Mouse (Mus musculus): Measurements from ENCODE around the gene Fstl5.

The Fstl5 gene

GRCm38 (mm10) chr3:76074060-76074707 is at the start of gene Fstl5:
Fstl5 (plus strand) TSS chr3:76074270.
- DNase-seq (ENCODE audit: inconsistent age in 2 of 2, low spot score in 1 of 2), result peak; percentile 69 to 84

- DNase-seq (ENCODE audit: inconsistent age in 2 of 2, low spot score in 1 of 2), result no peak
These were observed 48.5 kb upstream of the Fstl5 start for GRCm38 (mm10) chr3:76025523-76025922.

DNA sequence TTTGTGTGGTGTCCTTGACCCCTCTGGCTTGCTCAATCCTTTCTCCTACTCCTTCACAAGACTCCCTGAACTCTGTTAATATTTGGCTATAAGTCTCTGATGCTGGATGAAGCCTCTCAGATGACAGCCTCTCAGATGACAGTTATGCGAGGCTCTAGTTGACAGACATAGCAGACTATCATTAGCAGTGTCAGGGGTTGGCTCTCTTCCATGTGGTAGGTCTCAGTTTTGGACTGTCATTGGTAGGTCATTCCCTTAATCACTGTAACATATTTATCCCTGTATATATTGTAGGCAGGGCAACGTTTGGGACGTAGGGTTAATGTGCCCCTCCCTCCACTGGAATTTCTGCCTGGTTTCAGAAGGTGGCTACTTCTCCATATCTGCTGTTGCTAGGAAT is 22.9 kb upstream of the Fstl5 start:
- no peak for DNase-seq (ENCODE audit: inconsistent age in 2 of 2, low spot score in 1 of 2)

DNA sequence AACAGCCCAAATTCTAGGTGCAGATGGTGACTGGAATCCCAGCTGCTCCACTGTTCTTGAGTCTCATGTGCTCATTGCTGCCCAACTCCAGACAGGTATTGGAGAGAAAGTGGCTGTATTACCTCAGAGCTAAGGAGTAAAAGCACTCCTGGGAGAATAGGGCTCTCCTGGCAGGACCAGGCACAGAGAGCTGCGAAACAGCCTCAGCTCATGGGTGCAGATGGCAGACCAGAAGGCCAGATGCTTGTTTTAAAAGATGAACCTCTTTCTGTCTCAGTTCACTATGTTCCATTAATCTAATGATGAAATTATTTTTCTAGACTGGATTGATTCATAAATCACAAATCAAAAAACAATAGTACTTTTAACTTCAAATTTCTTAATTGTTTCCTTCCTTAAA is 12.1 kb upstream of the Fstl5 start:
- no peak for DNase-seq (ENCODE audit: inconsistent age in 2 of 2, low spot score in 1 of 2)

- peak in 1 of 2 experiments; percentile 86 for DNase-seq (ENCODE audit: inconsistent age in 2 of 2, low spot score in 1 of 2)
These were observed 6.2 kb upstream of the Fstl5 start for GRCm38 (mm10) chr3:76067920-76068319.

GRCm38 (mm10) chr3:76072826-76073225 is 1.2 kb upstream of the Fstl5 start:
- no peak for DNase-seq (ENCODE audit: inconsistent age in 2 of 2, low spot score in 1 of 2)

GRCm38 (mm10) chr3:76140445-76140844 is 66.4 kb downstream of the Fstl5 start:
- DNase-seq (ENCODE audit: inconsistent age in 2 of 2, low spot score in 1 of 2), result no peak

GRCm38 (mm10) chr3:76147846-76148245 is 73.8 kb downstream of the Fstl5 start:
- no peak for DNase-seq (ENCODE audit: inconsistent age in 2 of 2, low spot score in 1 of 2)

DNA sequence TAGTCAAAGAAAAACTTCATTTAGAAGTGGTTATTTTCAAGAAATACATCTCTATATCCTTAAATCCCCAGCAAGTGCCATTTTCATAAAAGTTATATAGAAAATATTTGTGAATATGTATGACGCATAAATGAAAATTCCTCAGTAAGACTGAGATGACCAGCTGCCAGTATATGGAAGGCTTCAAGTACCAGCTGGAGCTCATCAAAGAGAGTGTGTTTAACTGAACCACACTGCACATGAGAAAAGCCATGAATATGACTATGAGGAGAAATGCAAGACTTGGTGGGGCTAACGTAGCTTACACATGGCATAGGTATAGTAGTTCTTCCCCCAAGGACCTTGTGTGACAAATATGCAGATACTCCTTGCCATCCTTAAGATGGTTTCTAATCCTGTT is 164.8 kb downstream of the Fstl5 start:
- DNase-seq (ENCODE audit: inconsistent age in 2 of 2, low spot score in 1 of 2), result no peak

- DNase-seq (ENCODE audit: inconsistent age in 2 of 2, low spot score in 1 of 2), result no peak
These were observed 177.3 kb downstream of the Fstl5 start for GRCm38 (mm10) chr3:76251385-76251784.

GRCm38 (mm10) chr3:76292993-76293392 is 218.9 kb downstream of the Fstl5 start:
- DNase-seq (ENCODE audit: inconsistent age in 2 of 2, low spot score in 1 of 2), result no peak

- no peak for DNase-seq (ENCODE audit: inconsistent age in 2 of 2, low spot score in 1 of 2)
These were observed 220.3 kb downstream of the Fstl5 start for GRCm38 (mm10) chr3:76294394-76294793.

- DNase-seq (ENCODE audit: inconsistent age in 2 of 2, low spot score in 1 of 2), result no peak
These were observed 227.1 kb downstream of the Fstl5 start for GRCm38 (mm10) chr3:76301026-76301773.

GRCm38 (mm10) chr3:76316991-76317390 is 242.9 kb downstream of the Fstl5 start:
- DNase-seq (ENCODE audit: inconsistent age in 2 of 2, low spot score in 1 of 2), result peak; percentile 8 to 80

GRCm38 (mm10) chr3:76319531-76319930 is 245.5 kb downstream of the Fstl5 start:
- DNase-seq (ENCODE audit: inconsistent age in 2 of 2, low spot score in 1 of 2), result no peak

- DNase-seq (ENCODE audit: inconsistent age in 2 of 2, low spot score in 1 of 2), result no peak
These were observed 248.4 kb downstream of the Fstl5 start for GRCm38 (mm10) chr3:76322431-76322830.

- no peak for DNase-seq (ENCODE audit: inconsistent age in 2 of 2, low spot score in 1 of 2)
These were observed 262.9 kb downstream of the Fstl5 start for GRCm38 (mm10) chr3:76336922-76337321.

DNA sequence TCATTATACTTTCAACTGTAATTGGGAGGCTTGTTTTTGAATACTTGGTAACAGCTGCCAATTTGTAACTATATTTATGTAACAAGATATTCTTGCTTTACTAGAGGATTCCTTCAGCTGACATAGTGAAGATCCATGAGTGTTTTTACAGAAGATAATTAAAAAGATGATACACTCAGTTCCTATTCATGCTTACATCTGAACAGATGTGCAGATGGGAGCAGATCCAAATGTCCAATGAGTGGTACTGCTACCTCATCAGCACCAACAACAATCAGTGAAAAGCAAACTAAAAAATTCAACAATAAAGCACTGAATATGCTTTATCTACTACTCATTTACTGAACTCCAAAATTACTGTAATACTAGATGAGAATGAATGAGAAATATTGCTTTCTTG is 292.9 kb downstream of the Fstl5 start:
- no peak for DNase-seq (ENCODE audit: inconsistent age in 2 of 2, low spot score in 1 of 2)

DNA sequence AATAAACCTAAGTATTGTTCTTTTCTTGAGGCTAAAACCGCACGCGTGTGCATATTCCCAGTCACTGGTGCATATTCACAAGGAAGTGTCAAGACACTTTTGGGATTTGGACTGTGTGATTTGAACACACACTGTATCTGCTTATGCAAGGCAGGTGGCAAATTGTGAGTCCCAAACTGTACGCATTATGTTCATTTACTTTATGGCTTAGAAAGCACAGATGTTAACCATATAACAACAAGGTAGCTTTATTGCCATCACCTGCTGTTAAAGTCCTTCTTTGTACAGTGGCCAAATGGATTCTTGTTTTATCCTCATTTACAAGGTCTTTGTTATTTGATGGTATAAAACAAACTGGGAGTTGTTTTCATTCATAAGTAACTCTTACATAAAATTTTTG is 295.8 kb downstream of the Fstl5 start:
- DNase-seq (ENCODE audit: inconsistent age in 2 of 2, low spot score in 1 of 2), result no peak

- DNase-seq (ENCODE audit: inconsistent age in 2 of 2, low spot score in 1 of 2), result peak; percentile 5 to 30
These were observed 354.8 kb downstream of the Fstl5 start for GRCm38 (mm10) chr3:76428775-76429372.

DNA sequence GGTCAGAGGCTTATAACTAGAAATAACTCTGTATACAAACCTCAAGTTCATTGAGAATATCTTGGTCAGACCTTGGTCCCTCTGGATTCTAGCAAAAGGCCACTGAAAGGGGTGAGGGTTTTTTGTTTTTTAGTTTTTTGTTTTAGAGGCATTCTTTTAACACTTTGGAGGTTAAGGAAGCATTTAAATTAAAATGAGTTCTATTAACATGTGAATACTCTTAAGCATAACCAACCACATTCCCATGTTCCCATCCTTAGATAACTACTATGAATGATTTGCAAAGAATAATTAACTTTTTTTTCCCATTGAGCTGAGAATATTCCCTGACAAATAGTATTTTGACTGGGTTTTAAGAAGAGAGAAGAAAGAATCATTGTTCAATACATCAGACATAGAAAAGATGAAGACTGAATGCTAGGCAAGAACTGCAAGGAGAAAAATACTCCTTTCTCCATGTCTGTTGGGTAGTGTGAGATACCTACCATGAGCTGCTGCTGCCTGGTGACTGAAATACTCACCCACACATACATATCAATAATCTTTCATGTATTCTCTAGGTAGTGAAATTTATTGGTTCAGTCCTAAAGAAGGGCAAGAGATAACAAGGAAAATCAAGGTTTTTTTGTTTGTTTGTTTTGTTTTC is 393.3 kb downstream of the Fstl5 start:
- DNase-seq (ENCODE audit: inconsistent age in 2 of 2, low spot score in 1 of 2), result no peak

GRCm38 (mm10) chr3:76468147-76468546 is 394.1 kb downstream of the Fstl5 start:
- DNase-seq (ENCODE audit: inconsistent age in 2 of 2, low spot score in 1 of 2), result no peak
